Mouse (Mus musculus): ENCODE results near the gene Mfsd10. TPM values are rescaled to one million over a fixed set of nuclear protein-coding genes. Genes with fewer than 3 reads are reported as not detected.
"Not testable (repeated sequence)": the region's sequence is repeated elsewhere in the genome, so short reads cannot be mapped to it uniquely, and the experiment has no call there.

The Mfsd10 gene
- total RNA-seq, 2 experiments from 2014 or later: 38.3 to 48.1 TPM

GRCm38 (mm10) chr5:34641991-34642390 lies 5.0 kb upstream of the Mfsd10 start:
- no peak for TF ChIP-seq CTCF (conservative IDR thresholded peaks at IDR 0.05)
- no peak for DNase-seq (ENCODE audit: low spot score in 2 of 2)

GRCm38 (mm10) chr5:34637591-34638156 lies 662 bp upstream of the Mfsd10 start:
- no peak for TF ChIP-seq CTCF (conservative IDR thresholded peaks at IDR 0.05)
- DNase-seq (ENCODE audit: low spot score in 2 of 2): no peak
- Histone ChIP-seq H3K27ac (0 out of 2 replicates have a peak overlapping the region, but pooled peaks have one; percentile 94), H3K4me3 (no peak overlapping the region)

More at GRCm38 (mm10) chr5:34641991-34642390, 5.0 kb upstream of the Mfsd10 start:
- Histone ChIP-seq H3K27ac (no peak overlapping the region), H3K4me3 (no peak overlapping the region)

GRCm38 (mm10) chr5:34635665-34636192 lies 1.3 kb downstream of the Mfsd10 start:
- DNase-seq (ENCODE audit: low spot score in 2 of 2): no peak
- Histone ChIP-seq H3K27ac (peak overlapping the region; percentile 94), H3K4me3 (peak overlapping the region; percentile 85)
- TF ChIP-seq CTCF (conservative IDR thresholded peaks at IDR 0.05): no peak

GRCm38 (mm10) chr5:34634746-34635400 lies 2.1 kb downstream of the Mfsd10 start:
- no peak for DNase-seq (ENCODE audit: low spot score in 2 of 2)
- no peak for TF ChIP-seq CTCF (conservative IDR thresholded peaks at IDR 0.05)
- Histone ChIP-seq H3K27ac (peak overlapping the region; percentile 94; the same call in 1 of the 2 replicates), H3K4me3 (no peak overlapping the region)

GRCm38 (mm10) chr5:34633641-34634040 lies 3.4 kb downstream of the Mfsd10 start:
- Histone ChIP-seq H3K27ac (peak overlapping the region; percentile 94; the same call in 1 of the 2 replicates), H3K4me3 (no peak overlapping the region)
- TF ChIP-seq CTCF (conservative IDR thresholded peaks at IDR 0.05): no peak
- no peak for DNase-seq (ENCODE audit: low spot score in 2 of 2)

- Histone ChIP-seq H3K27ac (no peak overlapping the region), H3K4me3 (no peak overlapping the region)
- no peak for TF ChIP-seq CTCF (conservative IDR thresholded peaks at IDR 0.05)
- no peak for DNase-seq (ENCODE audit: low spot score in 2 of 2)
These were observed 4.0 kb downstream of the Mfsd10 start for GRCm38 (mm10) chr5:34632996-34633395.

GRCm38 (mm10) chr5:34609966-34610365 lies 27.0 kb downstream of the Mfsd10 start:
- TF ChIP-seq CTCF (conservative IDR thresholded peaks at IDR 0.05): no peak
- H3K27ac ChIP-seq: no peak overlapping the region; the same call in 1 of the 2 replicates
- no peak for DNase-seq (ENCODE audit: low spot score in 2 of 2)

GRCm38 (mm10) chr5:34608226-34608625 lies 28.8 kb downstream of the Mfsd10 start:
- DNase-seq (ENCODE audit: low spot score in 2 of 2): no peak
- peak overlapping the region; percentile 60; the same call in 1 of the 2 replicates for H3K27ac ChIP-seq
- no peak overlapping the region for H3K4me3 ChIP-seq
- TF ChIP-seq CTCF (conservative IDR thresholded peaks at IDR 0.05): no peak

More at GRCm38 (mm10) chr5:34609966-34610365, 27.0 kb downstream of the Mfsd10 start:
- H3K4me3 ChIP-seq: no peak overlapping the region

- peak; percentile 16 to 18 for DNase-seq (ENCODE audit: low spot score in 2 of 2)
- TF ChIP-seq CTCF (conservative IDR thresholded peaks at IDR 0.05): peak; percentile 54
- peak overlapping the region; percentile 60 for H3K27ac ChIP-seq
- no peak overlapping the region for H3K4me3 ChIP-seq
These were observed 29.7 kb downstream of the Mfsd10 start for GRCm38 (mm10) chr5:34607100-34607880.

GRCm38 (mm10) chr5:34604576-34604975 lies 32.4 kb downstream of the Mfsd10 start:
- Histone ChIP-seq H3K4me3 (no peak overlapping the region), H3K27ac (peak overlapping the region; percentile 32)
- no peak for TF ChIP-seq CTCF (conservative IDR thresholded peaks at IDR 0.05)
- no peak for DNase-seq (ENCODE audit: low spot score in 2 of 2)

- no peak for TF ChIP-seq CTCF (conservative IDR thresholded peaks at IDR 0.05)
- Histone ChIP-seq H3K27ac (no peak overlapping the region), H3K4me3 (no peak overlapping the region)
- DNase-seq (ENCODE audit: low spot score in 2 of 2): no peak
These were observed 43.7 kb downstream of the Mfsd10 start for GRCm38 (mm10) chr5:34593202-34593727.

GRCm38 (mm10) chr5:34592666-34593065 lies 44.3 kb downstream of the Mfsd10 start:
- TF ChIP-seq CTCF (conservative IDR thresholded peaks at IDR 0.05): no peak
- Histone ChIP-seq H3K27ac (peak overlapping the region; percentile 79), H3K4me3 (no peak overlapping the region)
- no peak for DNase-seq (ENCODE audit: low spot score in 2 of 2)

- H3K4me3 ChIP-seq; DNase-seq (ENCODE audit: low spot score in 2 of 2): not testable (repeated sequence)
- peak overlapping the region; percentile 79 for H3K27ac ChIP-seq
These were observed 44.8 kb downstream of the Mfsd10 start for GRCm38 (mm10) chr5:34592224-34592623.

All from layer of hippocampus, adult 2 months (tissue).